Mouse (Mus musculus) retina, embryonic 14.5 days (tissue): ENCODE measurements at regions not wholly inside any gene's neighbourhood (a gene's known extent, or its start where the extent isn't known, plus 50 kb on each side); places are given as distances from the start of the nearest gene placed in this dataset.
"Not testable (repeated sequence)": the region's sequence is repeated elsewhere in the genome, so short reads cannot be mapped to it uniquely, and the experiment has no call there.

ENCODE experiments used
- DNase-seq: peaks from one replicate; pipeline ENCODE4 v3.0.0-alpha.2; 2015; ENCODE audit warnings: low spot score

DNA sequence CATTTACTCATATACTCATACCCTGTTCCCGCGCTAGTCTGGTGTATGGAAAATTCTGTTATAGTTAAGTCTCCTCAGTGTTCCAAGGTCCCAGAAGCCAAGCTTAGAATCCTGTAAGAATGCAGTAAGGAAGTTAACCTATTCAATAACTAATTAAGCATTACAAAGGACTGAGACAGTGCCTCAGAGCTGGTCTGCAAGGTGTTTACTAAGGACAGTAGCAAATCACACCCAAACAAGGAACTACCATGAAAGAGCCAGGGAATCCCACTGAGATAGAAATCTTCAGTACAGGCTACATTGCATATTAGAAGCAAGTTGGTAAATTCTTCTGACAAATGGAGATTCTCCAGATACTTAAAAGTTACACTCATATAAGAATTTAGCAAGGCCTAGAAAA, 516.7 kb upstream of the Gm10131 start:
- not testable (repeated sequence) for DNase-seq

DNA sequence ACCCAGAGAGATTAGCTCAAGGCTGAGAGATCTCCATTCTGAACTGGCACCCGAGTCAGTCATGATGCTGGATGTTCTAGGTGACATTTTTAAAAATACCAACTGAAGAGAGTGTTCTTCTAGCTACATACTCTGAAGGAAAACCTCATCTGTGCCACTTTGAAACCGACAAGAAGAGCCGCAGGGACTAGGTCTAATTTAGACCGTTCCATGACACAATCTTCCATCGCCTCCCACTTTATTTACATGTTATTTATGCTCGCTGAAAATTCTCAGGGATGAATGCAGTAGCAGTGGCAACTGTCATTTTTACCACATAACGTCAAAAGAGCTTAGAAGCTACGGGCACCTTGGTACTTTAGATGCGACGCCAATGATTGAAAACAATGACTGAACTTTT, 514.1 kb upstream of the Gm10131 start:
- DNase-seq: no peak

DNA sequence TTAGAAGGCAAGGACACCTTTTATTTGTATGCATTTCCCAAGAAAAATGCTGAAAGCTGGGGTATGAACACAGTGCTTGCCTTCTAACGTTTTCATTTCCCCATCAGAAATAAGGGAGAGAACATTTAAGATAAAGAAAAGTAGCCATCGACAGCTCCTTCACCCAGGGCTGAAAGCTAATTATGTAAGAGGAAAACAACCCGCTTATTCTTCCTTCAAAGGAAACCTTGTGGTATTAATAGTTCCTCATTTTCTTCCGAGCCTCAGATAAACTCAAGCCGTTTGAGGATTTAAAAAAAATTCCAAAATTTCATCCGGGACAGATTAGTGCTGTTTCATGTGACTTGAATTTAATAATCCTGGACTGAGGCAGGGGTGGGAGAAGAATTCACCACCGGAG, 512.2 kb upstream of the Gm10131 start:
- DNase-seq: peak; percentile 6

DNA sequence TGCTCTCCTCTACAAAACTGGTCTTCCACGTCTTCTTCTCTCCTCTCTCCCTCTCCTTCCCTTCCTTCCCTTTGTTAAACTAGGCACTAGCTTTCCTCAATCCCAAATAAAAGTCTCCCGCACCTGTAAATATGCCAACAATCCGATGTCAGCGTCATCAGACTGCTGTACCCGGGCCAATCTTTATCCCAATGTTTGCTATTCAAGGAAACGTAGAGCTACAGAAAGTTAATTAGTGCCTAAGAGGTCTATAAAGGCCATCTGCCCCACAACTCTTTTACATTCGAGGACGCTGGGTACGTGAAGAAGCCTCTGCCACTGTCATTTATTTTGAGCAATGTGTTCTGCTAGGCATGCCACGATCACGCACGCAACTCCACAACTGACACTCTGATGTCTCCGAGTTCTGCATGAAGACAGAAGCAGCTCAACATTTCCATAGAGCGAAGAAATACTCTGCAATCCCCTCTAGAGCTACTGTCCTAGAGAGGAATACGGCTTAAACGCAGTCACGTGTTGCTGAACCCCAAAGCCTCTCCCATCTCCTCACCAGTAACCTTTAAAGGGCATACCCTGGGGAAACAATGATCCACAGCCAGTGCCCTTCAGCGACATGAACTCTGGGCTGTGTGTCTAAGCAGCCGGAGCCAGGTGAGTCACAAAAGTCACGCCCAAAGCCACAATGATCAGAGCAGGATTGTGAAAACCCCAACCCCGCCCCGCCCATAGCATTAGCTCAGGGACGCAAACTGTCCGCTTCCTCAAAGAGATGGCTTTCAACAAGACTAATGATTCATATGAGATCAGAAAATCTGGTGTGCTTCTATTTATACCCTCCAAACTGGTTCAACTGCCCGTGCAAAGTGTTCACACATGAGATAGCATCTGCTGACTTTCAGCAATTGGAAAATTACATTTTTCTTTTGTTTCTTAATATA, 510.9 kb upstream of the Gm10131 start:
- no peak for DNase-seq

DNA sequence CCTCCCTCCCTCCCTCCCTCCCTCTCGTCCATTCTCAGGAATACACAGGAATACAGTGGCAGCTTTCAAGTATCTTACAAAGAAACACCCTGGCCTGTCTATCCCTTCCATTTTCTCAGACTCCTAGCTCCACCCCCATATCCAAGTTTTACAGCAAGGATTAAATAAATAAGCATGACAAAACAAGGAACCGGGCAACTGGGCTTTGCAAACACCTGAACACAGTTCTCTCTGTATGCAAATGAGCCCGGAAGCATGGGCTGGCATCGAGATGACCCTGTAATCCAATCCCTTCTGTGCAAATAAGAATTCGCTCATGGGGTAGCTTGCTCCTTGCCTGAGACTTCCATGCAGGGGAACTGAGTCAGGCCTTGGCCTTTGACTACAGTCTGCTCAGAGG, 506.5 kb upstream of the Gm10131 start:
- DNase-seq: no peak

DNA sequence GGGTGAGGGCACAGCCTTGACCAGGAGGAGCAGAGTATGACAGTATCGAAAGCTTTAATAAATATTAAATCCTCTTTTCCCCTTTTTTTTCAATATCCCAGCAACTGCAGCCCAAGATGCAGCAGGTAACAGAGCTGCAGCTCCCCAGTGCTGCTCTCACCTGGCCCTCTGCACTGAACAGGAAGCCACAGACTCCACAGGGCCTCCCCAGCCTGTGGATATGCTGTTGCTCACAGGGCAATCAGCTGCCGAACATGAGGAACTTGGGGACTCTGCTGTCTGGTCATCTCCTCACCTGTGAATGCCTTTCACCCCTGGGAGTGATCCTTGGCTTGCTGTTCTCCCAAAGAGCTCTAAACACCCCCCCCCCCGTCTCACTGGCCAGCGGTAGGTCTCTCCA, 503.4 kb upstream of the Gm10131 start:
- DNase-seq: no peak

DNA sequence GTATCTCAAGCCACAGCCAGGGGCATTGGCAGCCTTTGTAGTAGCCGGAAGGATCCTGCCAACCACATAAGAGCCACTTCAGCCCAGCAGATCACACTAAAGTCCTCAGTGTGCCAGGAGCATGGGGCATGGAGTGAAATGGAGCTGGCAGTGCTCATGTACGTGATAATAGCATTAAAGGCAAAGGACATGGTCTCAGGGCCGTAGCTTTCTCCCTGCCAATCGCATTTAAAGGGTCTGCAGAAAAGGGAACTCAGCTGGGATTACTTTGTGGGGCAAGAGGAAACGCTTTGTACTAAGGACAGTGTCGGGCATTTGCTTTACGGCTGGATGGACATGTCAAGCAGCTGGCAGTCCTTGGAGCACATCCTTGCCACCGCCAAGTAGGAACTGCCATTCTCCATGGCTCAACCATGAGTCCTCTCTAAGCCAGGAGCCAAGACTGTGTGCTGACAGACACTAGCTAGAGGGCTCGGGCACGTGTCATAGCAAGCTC, 502.5 kb upstream of the Gm10131 start:
- peak; percentile 24 for DNase-seq

DNA sequence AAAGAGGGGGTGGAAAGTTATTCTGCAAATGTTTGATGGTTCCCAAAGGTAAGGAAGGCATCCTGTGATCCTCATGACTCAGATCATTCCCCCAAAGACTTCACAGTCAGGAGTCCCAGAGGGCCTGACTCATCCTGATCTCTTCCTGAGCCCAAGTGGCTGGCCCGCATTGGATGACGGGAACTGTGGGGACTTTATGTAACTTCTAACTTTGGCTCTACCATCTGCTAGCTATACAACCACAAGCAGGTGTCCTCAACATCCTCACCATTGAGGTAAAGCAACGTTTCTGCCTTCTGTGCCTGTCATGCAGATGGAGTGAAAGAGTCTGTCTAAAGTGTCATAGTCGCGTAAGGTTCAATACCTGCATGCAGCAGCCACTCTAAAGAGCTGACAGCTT, 501.6 kb upstream of the Gm10131 start:
- no peak for DNase-seq

DNA sequence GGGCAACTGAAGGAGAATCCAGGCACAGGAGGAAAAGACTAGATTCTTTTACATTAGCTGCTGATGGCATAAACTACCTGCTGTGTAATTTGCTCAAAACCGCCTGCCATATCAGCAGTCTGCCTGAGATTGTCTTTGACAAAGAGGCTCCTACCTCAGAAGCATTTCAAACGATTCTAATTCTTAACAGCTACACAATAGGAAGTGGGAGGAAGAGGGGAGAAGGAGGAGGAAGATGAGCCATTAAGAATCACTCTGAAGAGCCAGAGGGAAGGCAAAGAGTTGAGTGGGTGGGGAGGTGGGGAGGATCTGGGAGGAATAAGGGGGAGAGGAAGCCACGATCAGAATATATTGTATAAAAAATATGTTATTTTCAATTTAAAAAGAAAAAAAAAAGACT, 500.9 kb upstream of the Gm10131 start:
- no peak for DNase-seq

DNA sequence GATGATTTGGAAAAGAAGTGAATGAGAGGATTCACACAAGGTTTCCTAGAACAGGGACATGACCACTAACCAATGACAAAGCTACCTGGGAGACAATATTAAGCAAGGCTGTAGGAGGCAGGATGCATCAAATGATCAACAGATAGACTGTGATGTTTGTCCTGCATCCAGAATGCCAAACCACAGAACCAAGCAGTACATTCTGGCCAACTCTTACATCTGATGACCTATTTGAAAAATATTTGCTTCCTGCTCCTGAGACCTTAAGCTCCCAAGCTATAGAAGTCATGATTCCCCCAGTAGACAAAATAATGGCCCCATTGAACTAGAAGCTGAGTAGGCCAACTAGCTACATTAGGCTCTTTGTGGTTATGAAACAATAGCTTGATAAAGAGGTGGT, 498.6 kb upstream of the Gm10131 start:
- no peak for DNase-seq

DNA sequence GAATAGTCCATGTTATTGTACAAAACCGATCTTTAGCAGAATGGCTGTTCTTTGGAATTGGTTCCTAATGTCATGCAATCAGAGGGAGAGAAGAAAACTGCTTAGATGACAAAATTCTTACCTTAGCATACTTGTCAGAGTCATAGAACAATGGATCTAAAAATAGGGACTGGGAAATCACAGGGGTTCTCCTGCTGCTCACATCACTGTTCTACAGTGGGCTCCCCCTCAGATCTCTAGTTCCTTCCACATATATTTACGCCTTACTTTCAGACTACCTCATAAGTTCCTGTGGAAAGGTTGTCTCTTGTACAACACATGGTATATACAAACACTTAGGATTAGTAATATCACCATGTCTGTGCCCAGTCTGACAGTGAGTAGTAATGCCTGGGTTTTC, 495.9 kb upstream of the Gm10131 start:
- no peak for DNase-seq

DNA sequence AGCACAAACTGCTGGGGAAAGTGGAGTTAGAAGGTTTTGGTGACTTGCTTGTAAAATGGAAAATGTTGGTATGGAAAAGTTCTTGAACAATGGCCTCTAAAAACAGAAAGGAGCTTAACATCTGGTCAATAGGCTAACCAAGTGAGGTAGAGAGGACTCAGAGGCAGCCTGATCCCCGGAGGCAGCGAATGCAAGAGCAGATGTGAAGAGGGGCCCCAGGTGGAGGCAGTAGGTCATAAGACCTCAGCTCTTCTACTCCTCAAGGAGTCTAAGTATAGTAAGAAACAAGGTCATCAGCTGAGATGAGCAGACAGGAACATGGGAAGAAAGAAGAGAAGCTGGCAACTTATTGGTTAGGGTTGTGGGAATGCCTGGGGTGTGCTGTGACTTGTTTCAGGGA, 493.5 kb upstream of the Gm10131 start:
- no peak for DNase-seq

DNA sequence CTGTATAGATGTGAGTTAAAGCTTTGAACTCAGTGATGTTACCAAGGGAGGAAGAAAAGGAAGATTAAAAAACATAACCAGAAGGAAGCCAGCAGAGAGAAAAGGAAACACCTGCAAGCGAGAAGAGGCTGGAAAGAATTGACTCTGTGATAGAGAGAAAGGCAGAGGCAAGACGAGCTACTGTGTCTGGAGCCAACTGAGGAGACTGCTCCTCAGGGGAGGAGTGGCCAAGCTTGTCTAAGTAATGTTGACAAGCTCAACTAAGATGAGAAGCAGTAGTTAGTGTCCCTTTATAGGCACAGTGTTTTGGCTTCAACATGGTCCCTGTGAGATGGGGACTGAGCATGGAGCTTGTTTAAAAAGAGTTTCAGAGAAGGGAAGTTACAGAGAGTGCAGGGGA, 493.0 kb upstream of the Gm10131 start:
- DNase-seq: no peak

DNA sequence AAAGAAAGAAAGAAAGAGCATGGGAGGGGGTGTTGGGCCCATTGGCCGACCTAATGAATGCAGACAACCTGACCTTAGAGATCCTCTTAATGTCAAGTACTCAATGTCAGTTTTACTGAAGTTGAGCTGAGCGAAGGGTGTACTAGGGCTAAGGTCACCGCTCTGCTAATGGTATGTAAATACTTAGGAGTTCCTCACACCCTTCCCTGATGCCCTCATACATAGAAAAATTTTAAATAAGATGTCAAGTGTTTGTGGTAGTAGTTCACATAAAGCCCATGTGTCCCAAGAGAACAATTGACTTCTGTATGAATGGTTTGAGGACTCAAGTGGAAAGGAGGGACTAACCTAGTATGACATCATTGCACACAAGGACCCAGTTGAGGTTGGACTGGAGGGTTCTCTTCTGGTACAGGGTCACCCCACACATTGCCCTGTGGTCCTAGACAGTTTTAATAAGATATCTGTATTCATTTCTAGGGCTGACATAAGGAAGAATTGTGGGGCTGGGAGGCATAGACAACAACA, 490.0 kb upstream of the Gm10131 start:
- DNase-seq: no peak

DNA sequence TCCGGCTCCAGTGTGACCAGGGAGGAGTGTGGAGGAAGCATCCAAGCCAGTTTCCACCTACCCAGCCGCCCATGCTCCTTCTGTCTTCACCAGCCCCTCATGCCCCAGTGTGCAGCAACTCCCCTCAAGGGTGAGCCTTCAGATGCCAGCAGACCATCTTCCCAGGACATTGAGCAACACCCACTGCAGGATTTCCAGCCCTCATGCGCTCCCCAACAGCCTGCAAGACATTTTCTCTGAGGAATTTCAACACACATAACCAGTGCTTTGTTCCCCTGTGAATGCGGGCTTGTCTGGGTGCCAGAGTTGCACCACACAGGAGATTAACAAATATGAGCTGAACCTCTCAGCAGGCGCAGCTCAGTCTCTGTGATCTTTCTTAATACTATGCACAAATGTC, 489.3 kb upstream of the Gm10131 start:
- no peak for DNase-seq

DNA sequence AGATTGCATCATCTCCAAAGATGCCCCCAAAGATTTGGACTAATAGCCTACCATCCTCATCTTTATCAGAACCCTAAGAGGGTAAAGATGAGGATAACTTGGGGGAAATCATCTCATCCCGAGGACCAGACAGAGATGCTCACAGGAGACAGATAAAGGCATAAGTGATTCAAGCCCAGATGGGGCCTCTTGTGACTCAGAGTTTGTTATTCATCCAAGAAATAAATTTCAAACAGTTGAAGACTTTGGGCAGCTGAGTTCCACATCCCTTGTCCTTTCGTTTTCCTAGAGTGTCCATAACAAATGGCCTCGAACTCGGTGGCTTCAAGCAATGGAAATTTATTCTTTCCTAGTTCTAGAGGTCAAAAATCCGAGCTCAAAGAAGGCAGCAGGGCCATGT, 485.1 kb upstream of the Gm10131 start:
- DNase-seq: no peak

DNA sequence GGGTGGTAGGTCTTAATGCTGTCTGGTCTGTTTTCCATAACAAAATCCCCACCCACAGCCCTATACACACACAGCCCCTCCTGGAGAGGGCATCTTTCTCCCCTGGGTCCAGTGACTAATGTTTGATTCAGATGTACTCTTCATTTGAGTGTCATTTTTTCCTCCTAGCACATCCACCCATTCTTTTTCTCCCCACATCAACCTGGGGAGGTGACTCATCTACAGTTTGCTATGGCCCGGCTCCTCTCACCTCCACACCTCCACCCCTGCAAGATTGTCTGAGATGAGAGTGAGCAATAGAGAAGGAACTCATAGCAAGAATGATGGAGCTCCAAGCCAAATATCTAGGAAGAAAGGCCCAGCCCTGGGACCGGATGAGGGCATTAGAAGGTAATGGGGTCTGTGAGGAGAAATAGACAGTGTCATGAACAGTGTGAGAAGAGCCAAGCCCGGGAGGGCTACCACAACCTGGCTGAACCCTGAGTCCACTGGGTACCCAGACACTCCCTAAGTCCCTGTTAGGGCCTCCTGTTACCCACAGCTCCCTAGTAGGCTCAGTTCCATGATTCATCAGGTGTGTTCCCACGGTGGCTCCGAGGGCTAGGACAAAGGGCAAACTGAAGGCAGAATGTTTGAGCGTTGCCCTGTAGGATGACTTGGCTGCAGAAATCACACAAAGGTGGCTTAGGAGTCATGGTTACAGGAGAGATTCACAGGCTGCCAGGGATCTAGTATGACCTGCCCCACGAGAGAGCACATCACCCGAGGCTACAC, 479.6 kb upstream of the Gm10131 start:
- DNase-seq: no peak

DNA sequence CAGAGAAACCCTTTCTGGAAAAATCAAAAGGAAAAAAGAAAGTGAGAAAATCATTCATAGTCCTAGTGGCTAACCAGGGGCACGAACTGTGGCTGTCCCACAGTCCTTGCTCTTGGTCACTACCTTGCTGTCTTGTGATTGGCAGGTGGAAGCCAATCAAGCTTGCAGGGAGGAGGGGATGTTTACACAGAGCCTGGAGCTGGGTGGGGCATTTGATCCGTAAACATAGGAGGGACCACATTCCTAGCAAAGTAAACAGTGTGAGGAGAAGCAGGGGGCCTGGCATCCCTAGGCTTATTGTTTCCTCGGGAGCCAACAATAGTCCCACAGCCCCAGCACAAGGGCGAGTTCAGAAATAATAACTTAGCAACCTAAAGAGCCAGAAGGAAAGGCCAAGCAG, 466.5 kb upstream of the Gm10131 start:
- DNase-seq: no peak

DNA sequence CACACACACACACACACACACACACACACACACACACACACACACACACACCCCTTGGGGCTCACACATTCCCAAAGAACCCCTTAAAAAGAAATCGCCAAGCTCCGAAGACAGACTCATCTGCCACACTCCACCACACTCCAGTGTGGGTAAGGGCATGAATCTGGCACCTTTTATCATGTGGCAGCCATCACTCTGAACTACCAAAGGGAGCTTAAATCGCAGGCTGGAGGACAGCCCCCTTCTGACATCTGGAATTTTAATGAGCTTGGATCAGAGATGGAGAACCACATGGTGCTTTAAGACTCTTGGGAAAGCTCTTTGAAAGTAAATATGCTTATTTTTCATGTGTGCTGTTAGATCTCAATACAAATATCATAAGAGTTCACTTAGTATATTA, 462.5 kb upstream of the Gm10131 start:
- DNase-seq: no peak

DNA sequence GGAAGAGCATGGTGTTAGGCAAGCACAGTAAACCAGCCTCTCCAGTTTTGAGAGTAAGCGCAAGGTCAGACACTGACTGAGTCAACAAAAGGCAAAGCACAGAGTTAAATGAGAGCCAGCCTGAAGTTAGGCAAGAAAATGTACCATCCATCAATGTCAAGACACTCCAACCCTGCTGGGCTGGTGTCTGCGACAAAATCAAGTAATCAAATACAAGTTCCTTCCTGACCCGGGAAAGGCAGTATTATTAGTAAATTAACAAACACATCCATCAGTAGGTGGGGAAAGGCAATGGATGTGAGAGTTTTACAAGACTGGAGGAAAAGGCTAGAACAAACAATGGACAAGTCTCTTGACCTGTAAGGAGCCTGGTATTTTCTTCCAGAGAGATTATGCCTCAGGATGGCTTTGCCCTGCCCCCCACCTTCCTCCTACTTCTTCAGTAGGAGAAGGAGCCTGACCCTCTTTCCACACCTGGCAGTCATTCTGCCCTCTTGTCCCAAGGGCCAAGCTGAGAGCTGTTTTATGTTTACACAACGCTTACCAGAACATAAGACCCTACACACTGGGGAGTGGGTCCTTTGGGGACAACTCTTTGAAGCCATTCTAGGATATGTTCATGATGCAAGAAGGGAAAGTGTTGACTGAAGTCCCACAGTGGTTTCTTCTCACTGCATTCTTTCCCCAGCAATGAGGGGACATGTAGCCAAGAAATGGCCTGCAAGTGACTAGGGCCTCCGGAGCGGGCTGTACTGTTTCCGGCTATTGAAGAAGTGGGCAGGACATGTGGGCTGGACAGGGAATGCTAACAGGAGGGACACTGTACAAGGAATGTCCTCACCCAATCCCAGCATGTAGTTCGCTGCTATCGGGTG, 461.7 kb upstream of the Gm10131 start:
- DNase-seq: no peak

DNA sequence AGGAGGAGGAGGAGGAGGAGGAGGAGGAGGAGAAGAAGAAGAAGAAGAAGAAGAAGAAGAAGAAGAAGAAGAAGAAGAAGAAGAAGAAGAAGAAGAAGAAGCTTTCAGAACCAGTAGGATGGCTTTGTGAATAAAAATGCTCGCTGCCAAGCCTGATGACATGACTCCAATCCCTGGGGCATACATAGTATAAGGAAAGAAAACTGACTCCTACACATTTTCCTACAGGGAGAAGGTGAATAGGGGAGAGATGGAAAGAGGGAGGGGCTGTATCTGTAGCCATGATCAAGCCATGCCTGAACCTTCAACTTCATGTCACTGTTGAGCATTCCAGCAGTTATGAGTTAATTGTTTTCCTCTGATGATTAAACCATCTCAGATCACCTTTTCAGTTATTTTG, 460.2 kb upstream of the Gm10131 start:
- no peak for DNase-seq

DNA sequence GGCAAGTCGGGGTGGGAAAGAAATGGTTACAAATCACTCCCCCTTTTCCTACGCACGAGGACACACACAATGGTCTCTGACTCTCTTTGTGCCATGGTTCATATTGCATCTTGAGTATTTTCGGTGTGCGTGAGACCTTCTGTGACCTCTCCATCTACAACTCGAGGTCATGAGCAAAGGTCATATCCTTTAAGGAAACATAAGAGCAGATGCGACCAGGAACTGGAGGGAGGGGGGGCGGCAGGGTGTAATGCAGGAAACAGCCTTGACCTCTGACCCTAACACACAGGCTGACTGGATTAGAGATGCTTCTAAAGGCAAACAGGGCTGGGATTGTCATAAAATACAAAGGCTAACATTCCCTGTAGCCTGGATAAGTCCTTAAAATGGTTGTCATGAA, 450.7 kb upstream of the Gm10131 start:
- DNase-seq: no peak
